Mouse (Mus musculus) adrenal gland, adult 8-10 months (tissue): ENCODE measurements around the gene Zdhhc22. TPM values are rescaled to one million over a fixed set of nuclear protein-coding genes. Genes with fewer than 3 reads are reported as not detected.

Experiments
- DNase-seq: peaks from one replicate; pipeline ENCODE4 v3.0.0; 2022
- total RNA-seq, 4 experiments: library from RNA; stranded (reverse); gene quantifications; 2 replicates each; pipeline ENCODE4 v1.2.4; 2022

Gene Zdhhc22
- total RNA-seq, 4 experiments from 2014 or later = 1.8 to 4.7 (median 3.0) TPM

DNA sequence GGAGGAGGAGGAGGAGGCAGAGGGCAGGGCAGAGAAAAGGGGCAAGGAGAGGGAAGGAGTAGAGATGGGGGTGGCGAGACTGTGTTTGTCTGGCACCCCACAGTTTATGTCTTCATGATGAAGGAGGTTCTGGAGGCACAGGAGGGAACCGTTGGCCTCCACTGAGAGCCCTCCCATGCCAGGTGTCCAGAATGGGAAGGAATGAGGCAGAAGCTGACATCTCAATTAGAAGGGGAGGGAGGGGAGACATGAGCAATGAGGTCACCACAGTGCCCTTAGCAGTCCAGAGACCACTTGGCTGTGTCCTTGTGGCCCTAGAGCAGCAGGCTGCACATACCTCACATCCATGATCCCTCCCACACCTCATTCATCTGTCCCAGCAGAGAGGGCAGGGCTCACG is 4.5 kb upstream of the Zdhhc22 start:
- DNase-seq = no peak

- DNase-seq = no peak
These were observed 3.9 kb upstream of the Zdhhc22 start for GRCm38 (mm10) chr12:86994166-86994565.

DNA sequence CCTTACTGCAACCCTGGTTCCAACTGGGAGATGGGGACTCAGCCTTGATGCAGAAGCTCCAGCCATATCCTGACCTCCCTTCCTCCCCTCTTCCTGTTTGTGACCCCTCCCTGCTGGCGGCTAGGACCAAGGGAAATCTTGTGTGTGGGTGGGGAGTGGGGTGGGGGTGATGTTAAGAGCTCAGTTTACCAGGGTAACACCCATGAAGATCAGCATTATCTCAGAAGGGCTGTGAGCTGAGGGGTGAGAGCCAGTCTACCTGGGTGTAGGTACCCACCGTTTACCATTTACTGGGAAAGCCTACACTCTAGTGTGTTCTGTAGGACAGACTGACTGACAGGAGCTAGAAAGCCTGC is 503 bp upstream of the Zdhhc22 start:
- no peak for DNase-seq

GRCm38 (mm10) chr12:86989378-86989777 is 852 bp downstream of the Zdhhc22 start:
- no peak for DNase-seq

DNA sequence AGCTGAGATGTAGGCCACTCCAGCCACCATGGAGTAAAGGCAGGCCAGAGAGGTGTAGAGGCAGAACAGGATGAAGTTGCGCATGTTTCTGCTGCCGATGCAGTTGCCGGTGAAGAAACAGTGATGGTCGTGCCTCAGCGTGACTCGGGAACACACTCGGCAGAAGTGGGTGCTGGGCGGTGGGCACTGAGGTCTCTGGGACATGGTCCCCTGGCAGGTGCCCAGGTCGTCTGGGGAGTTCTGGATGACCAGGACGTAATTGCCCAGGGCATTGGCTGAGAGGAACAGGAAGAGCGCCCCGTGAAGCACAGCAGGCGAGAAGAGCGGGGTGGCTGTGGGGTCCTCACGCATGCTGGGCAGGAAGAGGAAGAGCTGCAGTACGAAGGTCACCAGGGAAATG is 2.0 kb downstream of the Zdhhc22 start:
- DNase-seq = no peak

DNA sequence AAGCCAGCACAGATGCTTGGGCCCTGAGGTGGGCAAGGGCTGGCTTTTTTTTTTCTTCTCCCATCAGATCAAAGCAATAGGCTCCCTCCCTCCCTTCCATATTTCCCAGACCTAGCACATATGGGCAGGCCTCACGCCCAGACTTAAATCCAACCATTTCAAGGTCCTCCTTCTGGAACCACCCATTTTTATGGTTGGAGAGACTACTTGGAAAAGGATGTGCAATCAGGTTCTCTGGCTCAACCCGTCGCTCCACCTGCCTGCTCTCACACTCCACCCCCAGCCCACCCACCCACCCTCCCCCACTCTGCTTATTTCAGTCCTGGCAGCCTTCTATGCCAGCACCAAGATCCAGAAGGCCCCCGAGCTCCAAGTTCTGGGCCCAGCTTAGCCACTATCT is 3.7 kb downstream of the Zdhhc22 start:
- DNase-seq = no peak

DNA sequence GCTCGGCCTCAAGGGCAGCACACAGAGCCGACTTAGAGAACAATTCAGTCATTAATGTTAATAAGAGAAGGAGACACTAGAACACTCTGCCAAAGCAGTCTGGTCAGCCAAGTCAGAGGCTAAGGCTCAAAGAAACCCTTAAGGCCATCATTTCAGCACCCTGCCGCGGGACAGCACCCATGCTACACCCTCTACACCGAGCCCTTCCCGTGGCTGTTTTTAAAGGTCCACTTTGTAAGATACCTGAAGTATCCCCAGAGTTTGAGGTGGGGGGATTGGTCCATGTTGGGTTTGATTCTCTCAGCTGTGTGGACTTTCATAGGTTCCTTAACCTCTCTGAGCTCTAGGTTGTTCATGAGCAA is 6.1 kb downstream of the Zdhhc22 start:
- DNase-seq = peak; percentile 9

- peak; percentile 30 for DNase-seq
These were observed 6.6 kb downstream of the Zdhhc22 start for GRCm38 (mm10) chr12:86983470-86984193.

GRCm38 (mm10) chr12:86981180-86981579 is 9.1 kb downstream of the Zdhhc22 start:
- no peak for DNase-seq

GRCm38 (mm10) chr12:86977833-86978232 is 12.4 kb downstream of the Zdhhc22 start:
- DNase-seq = peak; percentile 80

DNA sequence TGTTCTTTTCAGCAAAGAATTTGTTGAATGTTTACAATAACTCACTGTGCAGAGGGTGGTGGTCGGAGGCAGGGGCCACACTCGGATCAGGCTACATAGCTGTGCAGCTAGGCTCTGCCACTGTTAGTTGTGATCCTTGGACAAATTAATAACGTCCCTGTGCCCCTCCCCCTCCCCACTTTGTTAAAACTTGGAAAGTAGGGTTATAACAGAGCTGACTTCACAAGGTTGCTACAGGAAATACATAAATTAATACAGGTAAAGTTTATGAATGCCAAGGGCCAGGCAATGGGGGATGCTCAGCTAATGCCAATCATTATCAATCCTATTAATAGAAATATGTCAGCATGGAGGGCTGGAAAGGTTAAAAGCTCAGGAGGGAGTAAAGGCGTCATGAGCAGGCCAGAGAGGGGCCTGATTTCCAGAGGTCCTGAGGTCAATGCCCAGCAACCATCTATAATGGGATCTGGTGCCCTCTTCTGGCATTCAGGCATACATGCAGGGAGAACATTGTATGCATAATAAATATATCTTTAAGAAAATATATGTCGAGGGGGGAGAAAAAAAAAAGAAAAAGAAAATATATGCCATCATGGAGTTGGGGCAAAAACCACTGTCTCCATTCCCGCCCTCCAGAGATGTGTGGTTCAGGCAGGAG is 13.6 kb downstream of the Zdhhc22 start:
- no peak for DNase-seq

DNA sequence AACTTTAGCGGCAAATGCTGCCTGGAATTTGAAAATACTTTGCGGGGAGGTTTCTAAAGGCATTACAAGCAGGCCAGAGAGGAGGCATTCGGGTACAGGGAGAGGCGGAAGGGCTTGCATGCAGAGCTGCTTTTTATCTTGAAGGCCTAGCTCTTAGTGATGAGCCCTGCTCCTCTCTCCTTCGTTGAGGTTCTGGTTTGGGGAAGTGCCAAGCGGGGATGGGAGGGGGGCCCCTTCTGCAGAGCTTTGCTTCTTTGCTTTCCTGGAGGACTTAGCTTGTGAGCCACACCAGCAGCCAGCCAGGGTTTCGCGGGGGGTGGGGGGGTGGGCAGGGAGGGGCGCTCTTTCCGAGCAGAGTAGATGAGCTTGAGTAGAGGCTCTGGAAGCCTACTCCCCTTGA is 14.5 kb downstream of the Zdhhc22 start:
- no peak for DNase-seq

GRCm38 (mm10) chr12:86974387-86975288 is 15.6 kb downstream of the Zdhhc22 start:
- peak; percentile 23 for DNase-seq

GRCm38 (mm10) chr12:86973706-86974105 is 16.5 kb downstream of the Zdhhc22 start:
- DNase-seq = no peak

DNA sequence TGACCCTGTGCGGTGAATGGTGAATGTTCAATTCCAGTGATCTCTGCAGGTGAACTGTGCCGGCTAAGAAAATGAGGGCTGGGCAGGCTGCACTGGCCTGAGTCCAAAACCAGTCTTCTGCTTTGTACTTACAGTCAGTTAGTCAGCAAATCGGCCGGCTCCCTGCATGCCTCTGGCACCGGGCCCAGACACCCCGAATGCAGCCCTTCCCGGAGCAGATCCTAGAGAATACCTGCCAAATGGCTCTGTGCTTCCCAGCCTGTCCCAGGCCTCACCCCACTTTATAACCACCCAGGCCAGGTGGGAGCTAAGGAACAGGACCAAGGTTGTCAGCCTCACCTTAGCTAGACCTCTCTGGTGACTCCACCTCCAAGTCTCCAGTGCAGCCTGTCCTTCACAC is 17.0 kb downstream of the Zdhhc22 start:
- DNase-seq = peak; percentile 46

DNA sequence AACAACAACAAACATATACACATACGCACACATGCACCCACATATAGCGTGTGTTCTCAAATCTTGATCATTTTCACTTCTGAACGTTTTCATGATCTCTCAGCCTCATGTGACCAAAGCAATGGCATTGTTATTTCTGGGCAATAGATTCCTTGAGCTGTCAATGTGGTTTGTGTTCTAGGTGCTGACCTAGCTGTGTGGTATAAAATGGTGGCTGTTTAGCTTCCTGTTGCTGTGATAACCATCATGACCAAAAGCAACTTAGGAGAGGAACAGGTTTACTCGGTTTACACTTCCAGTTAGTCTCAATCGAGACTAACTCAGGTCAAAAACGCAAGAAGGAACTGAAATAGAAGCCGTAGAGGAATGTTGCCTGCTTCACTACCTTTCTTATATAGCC is 19.1 kb downstream of the Zdhhc22 start:
- no peak for DNase-seq

DNA sequence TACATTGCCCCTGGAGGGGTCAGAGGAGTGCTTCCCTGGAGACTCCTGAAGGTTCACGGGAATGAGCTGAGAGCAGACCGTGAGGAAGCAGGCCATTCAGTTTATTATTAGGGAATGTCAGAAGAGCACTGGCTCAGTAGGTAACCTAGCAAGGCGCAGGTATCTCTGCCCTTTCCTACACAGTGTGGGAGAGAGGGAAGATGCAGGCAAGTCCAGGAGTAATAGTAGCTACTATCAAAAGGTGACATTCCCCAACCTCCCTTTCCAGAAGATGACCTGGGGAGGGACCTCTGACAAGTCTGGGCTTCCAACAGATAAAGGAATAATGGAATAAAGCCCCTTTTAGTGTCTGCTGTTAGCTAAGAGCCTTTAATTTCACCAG is 21.0 kb downstream of the Zdhhc22 start:
- DNase-seq = no peak

GRCm38 (mm10) chr12:86968468-86969219 is 21.6 kb downstream of the Zdhhc22 start:
- no peak for DNase-seq

DNA sequence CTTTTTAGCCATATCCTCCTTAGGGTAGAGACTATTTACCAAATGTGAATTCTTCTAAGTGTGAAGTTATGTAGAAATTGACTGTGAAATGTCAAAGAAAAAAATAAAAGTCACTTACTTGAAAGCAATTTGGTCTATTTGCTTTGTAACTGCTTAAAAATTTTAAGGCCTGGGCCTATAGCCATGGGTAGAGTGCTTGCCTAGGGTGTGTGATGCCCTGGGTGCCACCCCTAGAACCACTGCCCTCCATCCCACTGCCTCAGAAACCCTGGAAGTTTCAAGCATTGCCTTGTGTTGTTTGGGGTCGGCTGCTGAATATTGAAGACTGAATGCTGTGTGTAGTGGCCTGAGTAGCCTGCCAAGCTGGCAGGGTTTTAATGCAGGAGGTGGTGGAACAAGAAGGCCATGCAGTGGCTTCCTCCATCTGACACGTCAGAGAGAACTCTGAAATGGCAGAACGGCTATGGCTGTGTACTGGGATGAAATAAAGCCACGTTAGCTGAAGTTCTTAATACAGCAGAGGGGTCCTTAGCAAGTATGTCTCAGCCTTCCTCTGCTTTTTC is 24.9 kb downstream of the Zdhhc22 start:
- DNase-seq = no peak

DNA sequence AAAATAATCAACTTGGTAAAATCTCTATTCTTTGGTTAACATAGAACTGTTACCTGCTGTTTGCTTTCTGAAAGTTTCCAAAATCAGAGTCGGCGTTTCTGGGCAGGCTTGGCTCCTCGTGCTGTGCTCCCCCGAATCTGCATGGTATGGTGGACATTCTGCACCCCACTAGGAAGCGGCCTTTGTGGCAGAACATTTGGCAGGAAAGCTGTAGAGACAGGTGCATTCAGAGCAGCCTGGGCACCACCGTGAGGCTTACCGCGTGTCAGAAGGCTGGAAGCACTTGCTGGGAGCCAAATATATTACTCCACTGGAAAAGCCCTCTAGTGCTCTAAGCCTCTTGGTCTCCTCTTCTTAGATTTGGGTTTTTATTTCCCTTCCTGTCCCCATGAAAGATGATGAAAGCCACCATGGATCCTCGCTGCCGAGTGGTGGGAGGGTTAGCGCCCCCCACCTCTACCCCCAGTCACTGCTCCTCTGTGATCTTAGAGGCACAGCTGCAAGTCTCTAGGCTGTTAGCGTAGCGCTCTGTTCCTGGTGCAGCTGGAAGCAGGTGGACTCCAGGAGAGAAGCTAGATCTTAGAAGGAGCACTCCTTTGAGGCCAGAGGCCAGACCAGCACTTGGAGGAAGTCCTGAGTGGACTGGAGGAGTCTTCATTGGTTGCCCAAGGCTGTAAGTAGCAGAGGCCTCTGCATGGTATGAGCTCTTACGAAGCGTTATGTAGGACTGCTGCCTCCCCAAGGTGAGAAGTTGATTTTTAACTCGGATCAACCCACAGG is 25.8 kb downstream of the Zdhhc22 start:
- no peak for DNase-seq

DNA sequence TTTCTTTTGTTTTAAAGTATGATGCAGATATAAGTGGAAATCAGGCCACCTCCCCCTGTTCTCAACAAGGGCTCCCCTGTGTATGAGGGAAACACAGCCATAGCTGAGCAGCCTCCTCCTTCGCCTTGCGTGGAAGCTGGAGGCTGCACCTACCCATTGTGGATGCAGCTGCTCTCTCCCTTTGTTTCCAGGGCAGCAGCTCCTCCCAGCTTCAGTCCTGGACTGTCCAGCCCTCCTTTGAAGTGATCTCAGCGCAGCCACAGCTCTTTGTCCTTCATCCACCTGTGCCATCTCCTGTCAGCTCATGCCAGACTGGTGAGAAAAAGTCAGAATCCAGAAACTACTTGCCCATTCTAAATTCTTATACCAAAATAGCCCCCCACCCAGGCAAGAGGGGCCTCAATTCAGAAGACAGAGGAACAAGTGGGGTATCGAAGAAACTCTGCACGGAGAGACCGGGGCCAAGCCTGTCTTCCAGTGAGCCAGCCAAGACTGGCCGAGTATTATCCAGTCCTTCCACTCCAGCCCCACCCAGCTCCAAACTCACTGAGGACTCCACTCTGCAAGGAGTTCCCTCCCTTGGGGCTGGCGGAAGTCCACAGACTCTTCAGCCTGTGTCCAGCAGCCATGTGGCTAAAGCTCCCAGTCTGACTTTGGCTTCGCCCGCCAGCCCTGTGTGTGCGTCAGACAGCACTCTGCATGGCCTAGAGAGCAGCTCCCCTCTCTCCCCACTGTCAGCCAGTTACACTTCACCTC is 28.5 kb downstream of the Zdhhc22 start:
- no peak for DNase-seq
